Mouse (Mus musculus) ES-E14 (cell line): ENCODE results near the gene Cmtm7.

ENCODE experiments used
- CHD2 ChIP-seq: IDR thresholded peaks from 2 replicates; pipeline ENCODE4 v1.6.1; 2014; ENCODE audit warnings: mild to moderate bottlenecking, low read depth, low read length, inconsistent platforms
- HCFC1 ChIP-seq: IDR thresholded peaks from 2 replicates; pipeline ENCODE4 v1.6.1; 2012; ENCODE audit warnings: low read length, inconsistent platforms, borderline replicate concordance; ENCODE audit not compliant: insufficient read depth
- MAFK ChIP-seq: IDR thresholded peaks from 2 replicates; pipeline ENCODE4 v1.6.1; 2014; ENCODE audit warnings: mild to moderate bottlenecking, low read depth, low read length, inconsistent platforms; ENCODE audit not compliant: insufficient read depth
- ZNF384 ChIP-seq: IDR thresholded peaks from 2 replicates; pipeline ENCODE4 v1.6.1; 2012; ENCODE audit warnings: low read depth, low read length, inconsistent platforms

DNA sequence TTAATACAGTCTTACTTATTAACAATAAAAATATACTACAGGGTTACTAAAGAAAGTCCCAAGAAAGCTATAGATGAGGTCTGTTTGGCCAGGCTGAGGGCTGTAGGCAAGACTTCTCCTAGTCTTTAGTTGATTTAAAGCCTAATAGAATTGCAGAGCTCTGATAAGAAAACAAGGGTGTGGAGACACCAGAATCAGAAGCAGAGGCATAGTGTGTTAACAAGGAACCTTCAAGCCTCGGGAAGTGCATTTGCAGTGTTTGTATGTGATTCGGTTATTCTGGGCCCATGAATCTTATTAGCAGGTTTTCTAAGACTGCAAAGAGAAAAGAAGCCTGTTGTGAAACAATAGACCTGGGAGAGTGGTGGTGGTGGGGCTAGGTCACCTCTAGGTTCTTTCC is 48.4 kb downstream of the Cmtm7 start:
- TF ChIP-seq HCFC1, result no peak
- TF ChIP-seq CHD2, result no peak
- TF ChIP-seq MAFK, result no peak
- TF ChIP-seq ZNF384, result no peak
